Mouse (Mus musculus) hematopoietic stem cell, adult 5-6 weeks (primary cell): ENCODE results near the gene Foxo4. TPM values are rescaled to one million over a fixed set of nuclear protein-coding genes. Genes with fewer than 3 reads are reported as not detected.
A peak's percentile ranks its signal among the peaks of the same experiment; 100 is the strongest.

Experiments used
- ATAC-seq, 2 experiments: fragments of 125-278 bp in 1 of 2; replicated peaks in 1 of 2; 2 replicates each; pipeline ENCODE4 v1.8.0; 2016 to 2017; ENCODE audit warnings: inconsistent platforms in 2 of 2, mild to moderate bottlenecking in 2 of 2, moderate number of reproducible peaks in 2 of 2, low read depth in 1 of 2, moderate TSS enrichment in 1 of 2; ENCODE audit not compliant: low FRiP score in 2 of 2, poor library complexity in 2 of 2, severe bottlenecking in 2 of 2, insufficient read depth in 1 of 2, low TSS enrichment in 1 of 2
- total RNA-seq: library from RNA; stranded (forward); fragments of 172-1452, 232-1000 nt; gene quantifications from 2 replicates; pipeline ENCODE4 v1.2.3, GENCODE M21; 2017

Foxo4 gene
- total RNA-seq = 17.7 and 18.0 TPM in 2 replicates

DNA sequence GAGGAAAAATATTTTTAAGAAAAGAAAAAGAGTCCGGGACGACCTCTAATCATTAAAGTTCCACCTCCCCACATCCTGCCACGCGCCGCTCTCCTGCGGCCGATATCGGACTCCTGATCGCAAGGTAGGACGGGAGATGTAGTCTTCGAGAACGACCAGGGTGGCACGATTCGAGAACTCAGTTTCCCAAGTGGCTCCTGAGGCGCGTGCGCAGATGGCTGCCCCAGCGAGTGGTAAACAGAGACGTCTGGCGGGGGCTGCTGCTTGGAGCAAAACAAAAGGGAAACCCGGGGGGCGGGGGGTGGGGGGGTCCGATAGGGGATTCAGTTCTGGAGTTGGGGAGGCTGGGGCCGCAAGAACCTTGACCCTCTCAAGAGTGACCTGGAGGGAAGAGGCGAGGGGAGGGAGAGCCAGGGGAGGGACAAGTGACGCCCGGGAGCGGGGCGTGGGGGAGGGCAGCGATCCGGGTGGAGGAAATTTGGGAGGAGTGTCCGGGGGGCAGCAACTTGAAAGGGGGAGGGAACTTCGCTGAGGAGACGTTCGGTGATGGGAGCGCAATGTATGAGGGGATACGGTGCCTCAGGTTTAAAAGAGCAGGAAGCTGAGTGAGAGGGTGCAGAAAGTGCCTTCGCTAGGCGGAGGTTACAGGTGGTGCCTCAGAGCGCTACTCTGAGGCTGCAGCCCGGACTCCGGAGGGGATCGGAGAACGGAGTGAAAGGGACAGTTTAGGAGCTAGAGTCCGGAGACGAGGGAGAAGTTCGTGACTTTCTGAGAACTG, at the start of gene Foxo4:
Gene Foxo4, plus strand, starts transcription at position 577 of the 778 bp plus-strand sequence.
- peak; percentile 87 to 88 for ATAC-seq

DNA sequence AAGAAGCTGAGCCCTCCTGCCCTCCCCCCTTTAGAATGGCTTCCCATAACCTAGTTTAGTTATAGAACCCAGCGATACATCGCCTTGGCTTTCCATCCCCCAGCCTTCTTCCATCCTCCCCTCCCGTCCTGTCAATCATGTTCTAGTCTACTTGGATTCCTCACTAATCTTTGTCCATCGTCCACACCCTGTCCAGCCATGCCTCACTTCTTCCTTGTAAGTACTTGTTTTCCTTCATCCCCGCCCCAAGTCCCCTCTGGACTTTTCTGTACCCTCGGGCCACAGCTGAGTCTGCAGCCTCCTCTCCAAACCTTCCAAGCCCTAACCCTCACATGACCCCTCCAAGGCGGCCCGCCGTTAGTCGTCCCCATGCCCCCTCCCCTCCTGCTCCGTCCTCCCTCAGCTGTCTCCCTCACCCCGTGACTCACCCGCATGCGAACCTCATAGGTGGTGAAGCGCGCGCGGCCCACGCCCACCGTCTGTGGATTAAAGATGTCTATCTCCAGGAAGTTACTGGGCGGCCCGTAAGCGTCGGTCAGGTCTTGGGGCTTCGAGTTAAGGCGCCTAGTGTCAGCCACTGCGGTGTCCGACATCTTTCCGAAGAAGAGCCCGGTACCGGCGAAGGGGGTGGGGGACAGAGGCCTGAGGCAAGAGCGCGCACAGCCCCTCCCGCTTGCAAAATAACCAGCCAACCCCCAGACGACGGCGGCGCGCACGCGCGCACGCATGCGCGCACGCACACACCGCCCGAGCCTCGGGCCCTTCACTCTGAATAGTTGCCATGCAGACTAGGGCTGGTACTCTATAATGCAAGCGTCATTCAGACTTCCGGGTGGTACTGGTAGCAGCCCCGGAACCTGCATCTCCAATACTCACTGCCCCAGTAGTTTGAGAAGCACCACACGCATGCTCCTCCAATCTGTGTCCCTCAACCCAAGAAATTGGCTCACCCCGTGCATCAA, 32.2 kb upstream of the Foxo4 start, which contains the start of gene Snx12:
Gene Snx12, minus strand, starts transcription at position 730 of the 962 bp plus-strand sequence.
- peak; percentile 92 to 97 for ATAC-seq

DNA sequence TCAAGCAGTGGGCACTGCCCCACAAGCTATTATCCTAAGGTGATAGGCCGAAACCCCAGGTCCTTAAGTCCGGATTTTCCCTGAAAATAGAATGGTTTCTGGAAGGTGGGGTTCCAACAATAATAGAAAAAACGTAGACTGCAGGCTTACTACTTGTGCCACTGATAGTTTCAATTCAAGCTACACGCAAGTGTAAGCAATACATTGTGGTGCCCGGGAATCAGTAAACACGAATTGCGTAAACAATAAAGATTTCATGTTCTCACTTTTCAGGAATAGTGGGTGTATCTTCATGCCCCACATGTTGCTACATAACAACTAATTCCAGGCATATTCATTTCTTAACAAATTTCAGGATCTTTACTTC, 31.5 kb upstream of the Foxo4 start:
- no peak for ATAC-seq

GRCm38 (mm10) chrX:101245011-101245410, 9.3 kb upstream of the Foxo4 start:
- ATAC-seq = no peak

GRCm38 (mm10) chrX:101254740-101255139, 412 bp downstream of the Foxo4 start:
- 0 out of 4 replicates have a peak, but pooled peaks of 1 of the 2 experiments have one; percentile 17 for ATAC-seq

DNA sequence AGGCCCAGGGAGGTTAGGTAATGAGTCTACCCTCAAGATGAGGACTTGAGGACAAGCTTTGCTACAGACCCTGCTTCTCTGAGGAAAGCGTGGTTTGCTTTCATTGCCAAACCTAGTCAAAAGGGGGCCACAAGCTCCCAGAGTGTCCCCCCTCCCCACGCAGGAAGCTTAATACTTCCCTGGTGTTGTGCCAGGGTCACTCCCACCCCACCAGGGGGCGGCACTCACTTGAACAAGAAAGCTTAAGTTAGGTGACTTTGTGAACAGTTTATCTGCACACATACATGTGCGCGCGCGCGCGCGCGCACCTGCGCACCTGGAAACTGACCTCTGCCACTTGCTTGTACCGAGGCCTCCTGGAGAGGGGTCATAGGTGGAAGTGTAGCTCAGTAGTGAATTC, 2.3 kb downstream of the Foxo4 start:
- no peak for ATAC-seq

GRCm38 (mm10) chrX:101260441-101261325, 6.4 kb downstream of the Foxo4 start:
- ATAC-seq = peak in 1 of 2 experiments; percentile 39; a peak in 1 of 4 replicates

DNA sequence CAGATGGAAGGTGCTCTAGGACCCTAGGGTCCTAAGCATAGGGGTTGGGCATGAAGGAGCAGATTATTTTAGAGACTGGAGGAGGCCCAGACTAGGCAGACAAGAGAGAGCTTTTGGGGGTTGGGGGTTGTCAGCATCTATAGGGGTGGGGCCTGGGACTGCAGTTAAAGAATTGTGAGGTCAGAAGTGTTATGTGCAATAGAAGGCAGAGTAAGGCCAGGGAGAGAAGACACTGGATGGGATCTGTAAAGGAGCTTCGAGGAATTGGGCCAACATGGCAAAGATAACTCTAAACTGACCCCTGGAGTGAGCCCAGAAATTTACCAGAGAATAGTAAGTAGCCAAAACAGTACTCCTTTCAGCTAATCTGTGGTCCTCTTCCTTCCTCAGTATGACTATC, 9.6 kb downstream of the Foxo4 start, which contains the start of gene Gm614:
Gene Gm614, minus strand, starts transcription at position 101 of the 400 bp plus-strand sequence.
- ATAC-seq = no peak

GRCm38 (mm10) chrX:101266631-101267030, 12.3 kb downstream of the Foxo4 start:
- ATAC-seq = no peak

- ATAC-seq = peak; percentile 80 to 86
Observed at GRCm38 (mm10) chrX:101268025-101268754, 13.9 kb downstream of the Foxo4 start, which contains the start of gene Il2rg. Il2rg (minus strand) TSS chrX:101268255.

DNA sequence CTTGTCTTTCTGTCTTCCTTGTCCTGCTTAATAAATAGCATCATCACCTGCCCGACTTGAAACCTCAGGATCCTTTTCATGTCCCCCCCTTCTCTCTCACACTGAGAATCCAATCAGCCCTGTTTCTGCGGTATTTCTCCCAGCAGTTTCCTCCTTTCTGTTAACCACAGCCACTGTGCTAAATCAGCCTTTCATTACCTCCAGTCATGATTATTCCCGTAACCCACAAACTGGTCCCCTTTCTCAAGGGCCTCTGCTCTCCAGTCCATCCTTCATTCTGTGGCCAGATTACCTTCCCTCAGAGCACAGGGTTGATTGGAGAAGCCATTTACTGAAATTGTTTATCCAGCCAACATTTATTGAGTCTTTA, 14.4 kb downstream of the Foxo4 start, which contains the start of gene Gm20489:
Gene Gm20489, minus strand, starts transcription at position 269 of the 370 bp plus-strand sequence.
- peak; percentile 35 to 41 for ATAC-seq

- ATAC-seq = no peak
Observed at GRCm38 (mm10) chrX:101273410-101273809, 19.1 kb downstream of the Foxo4 start.

- ATAC-seq = peak; percentile 96 to 99
Observed at GRCm38 (mm10) chrX:101273875-101274738, 19.8 kb downstream of the Foxo4 start, which contains the start of gene Med12. Med12 (plus strand) TSS chrX:101274030.

DNA sequence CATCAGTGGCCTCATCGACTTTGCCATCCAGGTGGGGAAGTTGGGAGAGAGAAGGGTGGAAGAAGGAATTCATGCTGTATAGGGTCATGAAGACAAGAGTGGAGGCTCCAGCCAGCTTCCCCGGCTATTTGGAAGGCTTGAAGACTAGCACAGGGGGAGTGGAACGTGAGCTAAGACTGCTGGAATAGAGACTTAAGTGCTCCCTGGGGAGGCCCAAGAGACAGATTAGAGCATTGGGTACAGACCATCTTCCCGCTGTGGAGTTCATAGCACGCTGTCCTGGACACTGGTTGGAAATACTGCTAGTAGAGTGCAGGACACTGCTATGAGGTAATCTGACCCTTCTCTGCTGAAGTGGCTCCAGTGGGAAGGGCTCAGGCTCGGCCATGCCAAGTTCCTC, 28.5 kb downstream of the Foxo4 start:
- no peak for ATAC-seq

DNA sequence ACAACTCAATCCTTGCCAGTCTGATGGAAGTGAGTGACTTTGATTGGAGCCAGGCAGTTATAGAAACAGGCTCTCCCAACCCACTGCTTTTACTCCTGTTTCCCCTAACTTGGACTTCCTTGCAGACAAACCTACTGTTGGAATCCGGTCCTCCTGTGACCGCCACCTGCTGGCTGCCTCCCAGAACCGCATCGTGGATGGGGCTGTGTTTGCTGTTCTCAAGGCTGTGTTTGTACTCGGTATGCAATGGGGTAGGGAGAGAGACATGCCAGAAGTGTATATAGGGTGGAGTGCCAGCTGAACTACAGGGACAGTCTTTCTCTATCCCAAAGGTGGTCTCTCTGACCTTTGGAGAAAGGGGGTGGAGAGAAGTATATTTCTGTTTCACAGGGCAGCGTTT, 31.2 kb downstream of the Foxo4 start:
- ATAC-seq = peak; percentile 45 to 62; a peak in 1 of 4 replicates
